Mouse (Mus musculus) CH12.LX (cell line): ENCODE data around the gene Srcap. TPM values are rescaled to one million over a fixed set of nuclear protein-coding genes. Genes with fewer than 3 reads are reported as not detected.

Experiments
- DNase-seq: peaks from one replicate; pipeline ENCODE4 v3.0.0-alpha.2; 2013; ENCODE audit errors: extremely low read depth
- H3K27ac ChIP-seq: 2 replicates; pipeline ENCODE4 v1.5.1; 2012; ENCODE audit warnings: low read depth, mild to moderate bottlenecking, control low read depth, moderate library complexity; ENCODE audit not compliant: insufficient read depth
- H3K27me3 ChIP-seq: replicated peaks from 2 replicates; pipeline ENCODE3; 2012; ENCODE audit warnings: inconsistent platforms
- H3K36me3 ChIP-seq, 2 experiments: replicated peaks in 1 of 2; 2 replicates each; pipeline versions ENCODE3 to v1.6.1; 2012; ENCODE audit warnings: inconsistent platforms in 1 of 2, low read length in 1 of 2, mild to moderate bottlenecking in 1 of 2, mixed read lengths in 1 of 2, moderate library complexity in 1 of 2; ENCODE audit not compliant: control insufficient read depth in 1 of 2, insufficient read depth in 1 of 2
- H3K4me1 ChIP-seq, 2 experiments: 2 replicates each; pipeline ENCODE4 v1.6.1; 2012; ENCODE audit warnings: inconsistent platforms in 1 of 2, moderate library complexity in 1 of 2; ENCODE audit not compliant: insufficient read depth in 2 of 2, control insufficient read depth in 1 of 2
- H3K4me2 ChIP-seq: 2 replicates; pipeline ENCODE4 v1.6.1; 2012; ENCODE audit warnings: low read depth, mild to moderate bottlenecking, control low read depth; ENCODE audit not compliant: poor library complexity, insufficient read depth, severe bottlenecking
- H3K4me3 ChIP-seq, 3 experiments: fragments of 150-350 bp in 1 of 3; sonication (generic) in 1 of 3; replicated peaks in 1 of 3; 2 replicates each; pipeline versions ENCODE3 to v1.5.1; 2011 to 2012; ENCODE audit warnings: low read depth in 2 of 3, low read length in 2 of 3, mild to moderate bottlenecking in 2 of 3, moderate library complexity in 2 of 3, control low read depth in 1 of 3, improper control_type of control experiment in 1 of 3, inconsistent platforms in 1 of 3, mixed read lengths in 1 of 3; ENCODE audit not compliant: poor library complexity in 1 of 3
- H3K79me2 ChIP-seq: replicated peaks from 2 replicates; pipeline ENCODE4 v1.6.1; 2012; ENCODE audit warnings: mild to moderate bottlenecking, moderate library complexity; ENCODE audit not compliant: control insufficient read depth, poor library complexity, insufficient read depth, severe bottlenecking; ENCODE audit errors: extremely low read depth
- H3K9ac ChIP-seq: 2 replicates; pipeline ENCODE4 v1.6.1; 2012; ENCODE audit warnings: low read depth, mild to moderate bottlenecking, control low read depth, moderate library complexity; ENCODE audit not compliant: insufficient read depth
- H3K9me3 ChIP-seq: replicated peaks from 2 replicates; pipeline ENCODE3; 2012; ENCODE audit warnings: low read length, inconsistent platforms, mixed read lengths
- BHLHE40 ChIP-seq: IDR thresholded peaks from 2 replicates; pipeline ENCODE4 v1.6.1; 2011; ENCODE audit warnings: mild to moderate bottlenecking, low read depth, low read length, improper control_type of control experiment
- CHD1 ChIP-seq: IDR thresholded peaks from 2 replicates; pipeline ENCODE4 v1.6.1; 2012; ENCODE audit warnings: low read depth, low read length, improper control_type of control experiment, inconsistent platforms
- CHD2 ChIP-seq: IDR thresholded peaks from 2 replicates; pipeline ENCODE4 v1.6.1; 2011; ENCODE audit warnings: low read length, improper control_type of control experiment
- CTCF ChIP-seq, 2 experiments: IDR thresholded peaks in 1 of 2; conservative IDR thresholded peaks in 1 of 2; 2 replicates each; pipeline ENCODE4 v1.5.1; 2011 to 2012; ENCODE audit warnings: low read depth in 2 of 2, low read length in 2 of 2, improper control_type of control experiment in 1 of 2, inconsistent platforms in 1 of 2, mild to moderate bottlenecking in 1 of 2, moderate library complexity in 1 of 2
- E2F4 ChIP-seq: IDR thresholded peaks from 2 replicates; pipeline ENCODE4 v1.6.1; 2011; ENCODE audit warnings: low read depth, low read length, improper control_type of control experiment; ENCODE audit not compliant: insufficient replicate concordance
- ELF1 ChIP-seq: IDR thresholded peaks from 2 replicates; pipeline ENCODE4 v1.6.1; 2014; ENCODE audit warnings: low read depth, mild to moderate bottlenecking, inconsistent platforms, low read length, improper control_type of control experiment
- EP300 ChIP-seq: IDR thresholded peaks from 2 replicates; pipeline ENCODE4 v1.6.1; 2011; ENCODE audit warnings: low read length, improper control_type of control experiment
- ETS1 ChIP-seq: conservative IDR thresholded peaks from 2 replicates; pipeline ENCODE4 v1.6.1; 2012; ENCODE audit warnings: low read depth, mild to moderate bottlenecking, inconsistent platforms, low read length, improper control_type of control experiment, moderate library complexity
- GABPA ChIP-seq: IDR thresholded peaks from 2 replicates; pipeline ENCODE4 v1.6.1; 2012; ENCODE audit warnings: low read depth, low read length, improper control_type of control experiment, inconsistent platforms; ENCODE audit not compliant: insufficient replicate concordance
- IRF4 ChIP-seq: IDR thresholded peaks from 2 replicates; pipeline ENCODE4 v1.6.1; 2014; ENCODE audit warnings: low read depth, mild to moderate bottlenecking, inconsistent platforms, low read length, improper control_type of control experiment
- JUN ChIP-seq: IDR thresholded peaks from 2 replicates; pipeline ENCODE4 v1.6.1; 2011; ENCODE audit warnings: low read depth, mild to moderate bottlenecking, low read length, improper control_type of control experiment, moderate library complexity; ENCODE audit not compliant: insufficient read depth
- JUND ChIP-seq: conservative IDR thresholded peaks from 2 replicates; pipeline ENCODE4 v1.6.1; 2011; ENCODE audit warnings: low read depth, low read length, improper control_type of control experiment
- KAT2A ChIP-seq: IDR thresholded peaks from 2 replicates; pipeline ENCODE4 v1.6.1; 2012; ENCODE audit warnings: low read length, improper control_type of control experiment, inconsistent platforms; ENCODE audit not compliant: insufficient replicate concordance
- MAFK ChIP-seq: IDR thresholded peaks from 2 replicates; pipeline ENCODE4 v1.6.1; 2011; ENCODE audit warnings: low read length, improper control_type of control experiment; ENCODE audit not compliant: insufficient replicate concordance
- MAZ ChIP-seq: IDR thresholded peaks from 2 replicates; pipeline ENCODE4 v1.6.1; 2012; ENCODE audit warnings: low read depth, mild to moderate bottlenecking, inconsistent platforms, low read length, improper control_type of control experiment, moderate library complexity
- MYC ChIP-seq: IDR thresholded peaks from 2 replicates; pipeline ENCODE4 v1.6.1; 2011; ENCODE audit warnings: low read depth, mild to moderate bottlenecking, improper control_type of control experiment, low read length
- PAX5 ChIP-seq: IDR thresholded peaks from 2 replicates; pipeline ENCODE4 v1.6.1; 2012; ENCODE audit warnings: low read length, inconsistent platforms, mixed read lengths
- POLR2A ChIP-seq: IDR thresholded peaks from 2 replicates; pipeline ENCODE4 v1.6.1; 2011; ENCODE audit warnings: low read depth, mild to moderate bottlenecking, improper control_type of control experiment, low read length
- RCOR1 ChIP-seq: conservative IDR thresholded peaks from 2 replicates; pipeline ENCODE4 v1.6.1; 2012; ENCODE audit warnings: low read depth, mild to moderate bottlenecking, inconsistent platforms, low read length, improper control_type of control experiment
- SIN3A ChIP-seq: IDR thresholded peaks from 2 replicates; pipeline ENCODE4 v1.6.1; 2012; ENCODE audit warnings: low read length, improper control_type of control experiment, inconsistent platforms
- SMC3 ChIP-seq: IDR thresholded peaks from 2 replicates; pipeline ENCODE4 v1.6.1; 2011; ENCODE audit warnings: low read depth, low read length, improper control_type of control experiment
- USF2 ChIP-seq: conservative IDR thresholded peaks from 2 replicates; pipeline ENCODE4 v1.6.1; 2011; ENCODE audit warnings: low read depth, low read length, improper control_type of control experiment
- ZC3H11A ChIP-seq: IDR thresholded peaks from 2 replicates; pipeline ENCODE4 v1.6.1; 2012; ENCODE audit warnings: low read depth, mild to moderate bottlenecking, inconsistent platforms, low read length, improper control_type of control experiment
- ZKSCAN1 ChIP-seq: IDR thresholded peaks from 2 replicates; pipeline ENCODE4 v1.6.1; 2012; ENCODE audit warnings: low read depth, inconsistent platforms, low read length, improper control_type of control experiment, borderline replicate concordance
- dilution Hi-C: fragments of 300-500 bp; cut with MboI; formaldehyde crosslinking; loops from 2 replicates; pipeline ENCODE4 v1.14.3; 2020; ENCODE audit warnings: low sequenced_read_pairs; ENCODE audit not compliant: extremely low pct_unique_long_range_greater_than_20kb, extremely low pct_ligation_motif_present
- in situ Hi-C: fragments of 300-500 bp; cut with MboI; formaldehyde crosslinking; loops from 3 replicates; pipeline ENCODE4 v1.14.3; 2019; ENCODE audit warnings: low sequenced_read_pairs, low pct_ligation_motif_present, low pct_unique_long_range_greater_than_20kb, mixed read lengths
- polyA plus RNA-seq: library from polyadenylated mRNA; unstranded; fragments of >175 nt; gene quantifications from 2 replicates; pipeline ENCODE4 v1.2.1, GENCODE M21; 2012; ENCODE audit warnings: low read depth; ENCODE audit not compliant: insufficient read length
- total RNA-seq, 2 experiments: library from RNA; depleted of rRNA; stranded (reverse); fragments of 300-350 nt in 1 of 2; fragments of >200 nt in 1 of 2; gene quantifications; 2 replicates each; pipeline ENCODE4 v1.2.3; 2012 to 2014

The Srcap gene
- total and polyA plus RNA-seq, 3 experiments = 4.1 to 28.1 (median 19.9) TPM

DNA sequence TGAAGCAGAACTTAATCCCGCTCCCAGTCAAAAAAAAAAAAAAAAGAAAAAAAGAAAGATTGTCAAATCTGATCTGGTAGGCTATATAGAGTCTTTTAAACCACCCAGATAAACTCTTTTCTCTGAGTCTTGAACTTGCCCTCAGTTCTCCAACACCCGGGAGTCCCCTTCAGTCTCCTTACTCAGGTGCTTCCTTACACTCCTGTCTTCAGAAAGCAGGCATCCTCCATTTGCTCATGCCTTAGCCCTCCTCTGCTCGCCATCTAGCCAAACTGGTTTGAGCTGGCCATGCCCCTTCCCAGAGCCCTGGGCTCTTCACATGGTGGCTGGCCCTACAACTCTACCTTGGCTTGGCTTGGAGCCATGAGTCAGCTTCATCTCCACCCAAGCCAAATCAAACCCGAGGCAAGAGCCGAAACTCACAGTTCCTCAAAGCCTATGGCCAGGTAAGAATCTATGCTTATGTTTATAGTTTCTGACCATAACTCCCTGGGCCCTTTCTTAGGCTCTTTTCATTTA is 49.6 kb downstream of the Srcap start, which contains the start of gene Tmem265:
Gene Tmem265 (plus strand): TSS at position 51 of the 519 bp plus-strand sequence.
- DNase-seq = no peak
- dilution Hi-C loops = no loop called here
- Histone ChIP-seq H3K79me2 (no peaks in the 10 kb centered on the region), H3K27ac (no peak within 1 kb of the TSS), H3K27me3 (no peaks in the 10 kb centered on the region)
- in situ Hi-C loops = loop anchor here (5.0 kb wide), 1 partner anchor 34 kb away; no protein-coding TSS in a partner anchor
- TF ChIP-seq CHD1 (no peak), PAX5 (no peak), ZC3H11A (no peak), POLR2A (no peak), IRF4 (no peak), ZKSCAN1 (no peak), ETS1 (no peak), SMC3 (no peak), CTCF (conservative IDR thresholded peaks at IDR 0.05 in 1 of 2, IDR thresholded peaks at IDR 0.05 in 1 of 2; ENCODE audit: low read depth in 2 of 2, low read length in 2 of 2) (no peak), USF2 (no peak), MAZ (no peak), EP300 (no peak), CHD2 (no peak), JUN (no peak), SIN3A (no peak), KAT2A (no peak), RCOR1 (no peak)
- TF ChIP-seq, all 38 proteins: peak for 0
- H3K4me1 ChIP-seq = no peaks in the 10 kb centered on the region; a peak in 1 of 4 replicates
- no peak within 1 kb of the TSS for H3K4me2 ChIP-seq
- peaks cover 48 to 84% of the 10 kb centered on the region in 2 experiments for H3K36me3 ChIP-seq
- H3K4me3 ChIP-seq = no peak within 1 kb of the TSS
- no peak within 1 kb of the TSS for H3K9ac ChIP-seq
- no peaks in the 10 kb centered on the region for H3K9me3 ChIP-seq

DNA sequence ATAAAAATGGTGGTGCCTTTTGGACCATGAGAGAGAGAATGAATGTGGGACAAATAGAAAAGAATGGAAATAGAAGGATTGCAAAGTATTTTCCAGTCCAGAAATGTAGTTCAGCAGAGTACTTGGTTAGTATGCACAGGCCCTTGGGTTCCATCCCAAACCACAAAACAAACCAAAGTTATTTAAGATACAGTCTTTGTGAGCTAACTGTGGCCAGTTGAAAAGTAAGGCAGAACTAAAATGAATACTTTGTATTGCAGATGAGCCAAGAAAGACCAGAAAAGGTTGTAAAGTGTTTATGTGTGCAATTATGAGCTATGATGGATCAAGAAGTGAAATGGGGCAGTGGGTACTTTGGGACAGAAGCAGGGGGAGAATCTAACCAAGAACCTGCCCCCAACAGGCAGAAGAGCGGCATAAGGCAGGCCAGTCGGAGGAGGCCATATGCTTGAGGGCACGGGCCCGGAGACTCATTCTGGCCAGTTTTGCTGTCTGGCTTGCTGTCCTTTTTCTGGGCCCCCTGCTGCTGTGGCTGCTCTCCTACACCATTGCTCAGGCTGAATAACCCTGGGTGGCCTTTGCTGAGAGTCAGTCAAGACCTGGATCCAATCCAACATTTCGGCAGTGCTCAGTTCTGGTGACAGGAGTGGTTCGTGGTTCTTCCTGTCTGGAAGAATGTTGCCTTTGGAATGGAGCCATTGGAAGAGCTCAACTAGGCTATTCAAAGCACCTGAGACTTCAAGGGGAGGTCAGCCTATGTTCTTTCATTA is 52.8 kb downstream of the Srcap start:
- H3K36me3 ChIP-seq = peaks cover 33 to 77% of the 10 kb centered on the region in 2 experiments
- no peaks in the 10 kb centered on the region for H3K9me3 ChIP-seq
- no peak overlapping the region for H3K27ac ChIP-seq

More for the DNA sequence above, 52.8 kb downstream of the Srcap start:
- no peak for DNase-seq
- H3K4me1 ChIP-seq = peaks cover 0 to 8% of the 10 kb centered on the region in 2 experiments; a peak in 1 of 4 replicates
- TF ChIP-seq BHLHE40 = no peak
- TF ChIP-seq SMC3 = no peak
- no peak for TF ChIP-seq ELF1
- no peak for TF ChIP-seq IRF4
- TF ChIP-seq ETS1 = no peak
- no peak for TF ChIP-seq MAFK
- no peak for TF ChIP-seq GABPA
- no peak for TF ChIP-seq MYC
- no peak for TF ChIP-seq MAZ
- no peak for TF ChIP-seq JUN
- TF ChIP-seq JUND = no peak
- no peak for TF ChIP-seq E2F4
- no peak overlapping the region for H3K9ac ChIP-seq
- no peaks in the 10 kb centered on the region for H3K27me3 ChIP-seq
- in situ Hi-C loops (loop anchor here (5.0 kb wide), 1 partner anchor 37 kb away; no protein-coding TSS in a partner anchor), dilution Hi-C loops (no loop called here)
- no peak overlapping the region for H3K4me3 ChIP-seq
- H3K4me2 ChIP-seq = no peak overlapping the region
- no peaks in the 10 kb centered on the region for H3K79me2 ChIP-seq
